Mouse (Mus musculus) limb, embryonic 13.5 days (tissue): ENCODE data around the gene Kbtbd4. TPM values are rescaled to one million over a fixed set of nuclear protein-coding genes. Genes with fewer than 3 reads are reported as not detected.

Experiments used
- ATAC-seq: fragments of 200-750 bp; cut with Nextera tagmentation; 2 replicates; pipeline ENCODE4 v1.8.0; 2017; ENCODE audit warnings: low read depth, moderate number of reproducible peaks, moderate TSS enrichment; ENCODE audit not compliant: low FRiP score
- H3K27ac ChIP-seq: fragments of 300-500 bp; sonication (generic); 2 replicates; pipeline ENCODE4 v1.5.1; 2015; ENCODE audit warnings: inconsistent platforms, mild to moderate bottlenecking, moderate library complexity
- H3K27me3 ChIP-seq: fragments of 300-500 bp; sonication (generic); 2 replicates; pipeline ENCODE4 v1.6.1; 2015; ENCODE audit warnings: mild to moderate bottlenecking, inconsistent platforms
- H3K36me3 ChIP-seq: fragments of 300-500 bp; sonication (generic); 2 replicates; pipeline ENCODE4 v1.6.1; 2015; ENCODE audit warnings: inconsistent platforms, mild to moderate bottlenecking, moderate library complexity
- H3K4me1 ChIP-seq: fragments of 300-500 bp; sonication (generic); 2 replicates; pipeline ENCODE4 v1.6.1; 2015; ENCODE audit warnings: inconsistent platforms
- H3K4me2 ChIP-seq: fragments of 300-500 bp; sonication (generic); replicated peaks from 2 replicates; pipeline ENCODE4 v1.6.1; 2015; ENCODE audit warnings: inconsistent platforms, mild to moderate bottlenecking, moderate library complexity
- H3K4me3 ChIP-seq: fragments of 300-500 bp; sonication (generic); 2 replicates; pipeline ENCODE4 v1.5.1; 2015; ENCODE audit warnings: moderate library complexity, mild to moderate bottlenecking, inconsistent platforms
- H3K9ac ChIP-seq: fragments of 300-500 bp; sonication (generic); 2 replicates; pipeline ENCODE4 v1.6.1; 2015; ENCODE audit warnings: mild to moderate bottlenecking, inconsistent platforms
- H3K9me3 ChIP-seq: fragments of 300-500 bp; sonication (generic); 2 replicates; pipeline ENCODE4 v1.6.1; 2016; ENCODE audit warnings: inconsistent platforms
- WGBS: fragments of 180-500 bp; shearing (Covaris S2); methylation state at CpG from one replicate; pipeline ENCODE4 v1.1.7; 2015; 5-methylcytosine and 5-hydroxymethylcytosine counted together
- polyA plus RNA-seq: library from polyadenylated mRNA; unstranded; fragments of >200 nt; fragmentation: Nextera tagmentation; extraction: Ambion mirVana; gene quantifications from 2 replicates; pipeline ENCODE4 v1.2.1, GENCODE M21; 2015

The Kbtbd4 gene
- polyA plus RNA-seq, 1 experiment from 2014 or later: 49.2 TPM

GRCm38 (mm10) chr2:90939750-90940149 lies 35.2 kb downstream of the Kbtbd4 start:
- peak overlapping the region; percentile 79 for H3K4me2 ChIP-seq
- no peaks in the 10 kb centered on the region for H3K27me3 ChIP-seq
- WGBS: 44% methylated on average over 8 of the region's 8 CpGs
- H3K27ac ChIP-seq: peak overlapping the region; percentile 93
- ATAC-seq: peak; percentile 54
- H3K9ac ChIP-seq: peak overlapping the region; percentile 98
- peak overlapping the region; percentile 94 for H3K4me3 ChIP-seq
- peaks cover 26% of the 10 kb centered on the region for H3K4me1 ChIP-seq
- H3K36me3 ChIP-seq: no peaks in the 10 kb centered on the region
- no peaks in the 10 kb centered on the region for H3K9me3 ChIP-seq

- peak within 1 kb of the TSS; percentile 94 for H3K4me3 ChIP-seq
- H3K4me1 ChIP-seq: peaks cover 26% of the 10 kb centered on the region
- no peaks in the 10 kb centered on the region for H3K9me3 ChIP-seq
- peak within 1 kb of the TSS; percentile 98 for H3K9ac ChIP-seq
- under 1% methylated on average over 81 of the region's 113 CpGs for WGBS
- H3K27ac ChIP-seq: peak within 1 kb of the TSS; percentile 93
- H3K36me3 ChIP-seq: no peaks in the 10 kb centered on the region
- peak within 1 kb of the TSS; percentile 79 for H3K4me2 ChIP-seq
- no peaks in the 10 kb centered on the region for H3K27me3 ChIP-seq
- ATAC-seq: peak; percentile 94
Observed at GRCm38 (mm10) chr2:90940233-90941229, 36.0 kb downstream of the Kbtbd4 start, which contains the start of gene Celf1. Gene Celf1, plus strand, starts transcription at chr2:90940382.

GRCm38 (mm10) chr2:90941744-90942143 lies 37.2 kb downstream of the Kbtbd4 start:
- Histone ChIP-seq H3K4me3 (peak overlapping the region; percentile 94), H3K9me3 (no peaks in the 10 kb centered on the region), H3K4me2 (peak overlapping the region; percentile 79), H3K27ac (no peak overlapping the region), H3K4me1 (peaks cover 26% of the 10 kb centered on the region), H3K36me3 (no peaks in the 10 kb centered on the region), H3K9ac (no peak overlapping the region), H3K27me3 (no peaks in the 10 kb centered on the region)
- ATAC-seq: no peak
- WGBS: 39% methylated on average over 2 of the region's 2 CpGs

- no peaks in the 10 kb centered on the region for H3K4me1 ChIP-seq
- no peaks in the 10 kb centered on the region for H3K27me3 ChIP-seq
- H3K4me2 ChIP-seq: no peak overlapping the region
- no peak overlapping the region for H3K27ac ChIP-seq
- no peak overlapping the region for H3K4me3 ChIP-seq
- 88% methylated on average over 5 of the region's 5 CpGs for WGBS
- peaks cover 9% of the 10 kb centered on the region for H3K36me3 ChIP-seq
- no peak for ATAC-seq
- H3K9ac ChIP-seq: no peak overlapping the region
- H3K9me3 ChIP-seq: no peaks in the 10 kb centered on the region
Observed at GRCm38 (mm10) chr2:90950149-90950548, 45.6 kb downstream of the Kbtbd4 start.

- Histone ChIP-seq H3K9me3 (no peaks in the 10 kb centered on the region), H3K4me1 (no peaks in the 10 kb centered on the region), H3K27me3 (no peaks in the 10 kb centered on the region), H3K9ac (no peak overlapping the region), H3K4me2 (no peak overlapping the region), H3K27ac (no peak overlapping the region), H3K36me3 (peaks cover 9% of the 10 kb centered on the region), H3K4me3 (no peak overlapping the region)
- no peak for ATAC-seq
Observed at GRCm38 (mm10) chr2:90950582-90951194, 46.1 kb downstream of the Kbtbd4 start.

- Histone ChIP-seq H3K9me3 (no peaks in the 10 kb centered on the region), H3K36me3 (peaks cover 13% of the 10 kb centered on the region), H3K27me3 (no peaks in the 10 kb centered on the region), H3K4me2 (no peak overlapping the region), H3K9ac (no peak overlapping the region), H3K27ac (no peak overlapping the region), H3K4me3 (no peak overlapping the region), H3K4me1 (no peaks in the 10 kb centered on the region)
- WGBS: 74% methylated on average over 3 of the region's 3 CpGs
- no peak for ATAC-seq
Observed at GRCm38 (mm10) chr2:90953461-90953860, 48.9 kb downstream of the Kbtbd4 start.

- no peaks in the 10 kb centered on the region for H3K4me1 ChIP-seq
- H3K9ac ChIP-seq: no peak overlapping the region
- H3K9me3 ChIP-seq: no peaks in the 10 kb centered on the region
- H3K4me3 ChIP-seq: no peak overlapping the region
- H3K27ac ChIP-seq: no peak overlapping the region
- H3K36me3 ChIP-seq: 0 out of 2 replicates have a peak, but pooled peaks cover 3% of the 10 kb centered on the region
- ATAC-seq: no peak
- H3K4me2 ChIP-seq: no peak overlapping the region
- no peaks in the 10 kb centered on the region for H3K27me3 ChIP-seq
- 74% methylated on average over 1 of the region's 1 CpGs for WGBS
Observed at GRCm38 (mm10) chr2:90956053-90956452, 51.5 kb downstream of the Kbtbd4 start.

- Histone ChIP-seq H3K27ac (no peak overlapping the region), H3K4me1 (no peaks in the 10 kb centered on the region), H3K4me3 (no peak overlapping the region), H3K9me3 (no peaks in the 10 kb centered on the region), H3K4me2 (no peak overlapping the region), H3K9ac (no peak overlapping the region), H3K27me3 (no peaks in the 10 kb centered on the region), H3K36me3 (0 out of 2 replicates have a peak, but pooled peaks cover 3% of the 10 kb centered on the region)
- 85% methylated on average over 3 of the region's 3 CpGs for WGBS
- ATAC-seq: no peak
Observed at GRCm38 (mm10) chr2:90958856-90959255, 54.3 kb downstream of the Kbtbd4 start.

GRCm38 (mm10) chr2:90960012-90960411 lies 55.5 kb downstream of the Kbtbd4 start:
- peaks cover 5% of the 10 kb centered on the region; the same call in 1 of the 2 replicates for H3K4me1 ChIP-seq
- no peaks in the 10 kb centered on the region for H3K9me3 ChIP-seq
- no peak for ATAC-seq
- H3K36me3 ChIP-seq: 0 out of 2 replicates have a peak, but pooled peaks cover 3% of the 10 kb centered on the region
- H3K27me3 ChIP-seq: no peaks in the 10 kb centered on the region
- H3K4me3 ChIP-seq: no peak overlapping the region
- whole genome bisulfite sequencing: 94% methylated on average over 2 of the region's 2 CpGs
- H3K27ac ChIP-seq: no peak overlapping the region
- no peak overlapping the region for H3K4me2 ChIP-seq
- H3K9ac ChIP-seq: no peak overlapping the region

Other genes with a start within 250 kb of the Kbtbd4 start
- gene Nup160, start 227.5 kb upstream of the Kbtbd4 start, polyA plus RNA-seq: 40.3 and 44.8 TPM in 2 replicates
- 115 and 122 TPM in 2 replicates for gene Fnbp4, start 159.4 kb upstream of the Kbtbd4 start, polyA plus RNA-seq
- 1.2 and 1.4 TPM in 2 replicates for gene Agbl2, start 122.0 kb upstream of the Kbtbd4 start, polyA plus RNA-seq
- 200 and 206 TPM in 2 replicates for gene Mtch2, start 57.6 kb upstream of the Kbtbd4 start, polyA plus RNA-seq
- gene C1qtnf4, start 18.9 kb upstream of the Kbtbd4 start, polyA plus RNA-seq: 26.8 and 27.0 TPM in 2 replicates
- 215 and 224 TPM in 2 replicates for gene Ndufs3, start 87 bp downstream of the Kbtbd4 start, polyA plus RNA-seq
- 80.3 and 89.7 TPM in 2 replicates for gene Celf1, start 35.6 kb downstream of the Kbtbd4 start, polyA plus RNA-seq
- gene Rapsn, start 130.9 kb downstream of the Kbtbd4 start, polyA plus RNA-seq: 18.3 and 19.2 TPM in 2 replicates
- gene Psmc3, start 149.3 kb downstream of the Kbtbd4 start, polyA plus RNA-seq: 316 and 328 TPM in 2 replicates
- 59.9 and 67.5 TPM in 2 replicates for gene Slc39a13, start 165.7 kb downstream of the Kbtbd4 start, polyA plus RNA-seq
- 4.6 and 6.0 TPM in 2 replicates for gene Spi1, start 177.7 kb downstream of the Kbtbd4 start, polyA plus RNA-seq
- not detected in 2 replicates for gene Mybpc3, start 213.4 kb downstream of the Kbtbd4 start, polyA plus RNA-seq